Mouse (Mus musculus) MEL-GATA-1-ER (cell line): ENCODE data around the gene Sgta.
A peak's percentile ranks its signal among the peaks of the same experiment; 100 is the strongest.
"Not testable (repeated sequence)": the region's sequence is repeated elsewhere in the genome, so short reads cannot be mapped to it uniquely, and the experiment has no call there.

Experiments
- DNase-seq: peaks from one replicate; pipeline ENCODE4 v3.0.0-alpha.2; 2012; ENCODE audit warnings: low read depth; ENCODE audit errors: extremely low read depth

Gene Sgta

DNA sequence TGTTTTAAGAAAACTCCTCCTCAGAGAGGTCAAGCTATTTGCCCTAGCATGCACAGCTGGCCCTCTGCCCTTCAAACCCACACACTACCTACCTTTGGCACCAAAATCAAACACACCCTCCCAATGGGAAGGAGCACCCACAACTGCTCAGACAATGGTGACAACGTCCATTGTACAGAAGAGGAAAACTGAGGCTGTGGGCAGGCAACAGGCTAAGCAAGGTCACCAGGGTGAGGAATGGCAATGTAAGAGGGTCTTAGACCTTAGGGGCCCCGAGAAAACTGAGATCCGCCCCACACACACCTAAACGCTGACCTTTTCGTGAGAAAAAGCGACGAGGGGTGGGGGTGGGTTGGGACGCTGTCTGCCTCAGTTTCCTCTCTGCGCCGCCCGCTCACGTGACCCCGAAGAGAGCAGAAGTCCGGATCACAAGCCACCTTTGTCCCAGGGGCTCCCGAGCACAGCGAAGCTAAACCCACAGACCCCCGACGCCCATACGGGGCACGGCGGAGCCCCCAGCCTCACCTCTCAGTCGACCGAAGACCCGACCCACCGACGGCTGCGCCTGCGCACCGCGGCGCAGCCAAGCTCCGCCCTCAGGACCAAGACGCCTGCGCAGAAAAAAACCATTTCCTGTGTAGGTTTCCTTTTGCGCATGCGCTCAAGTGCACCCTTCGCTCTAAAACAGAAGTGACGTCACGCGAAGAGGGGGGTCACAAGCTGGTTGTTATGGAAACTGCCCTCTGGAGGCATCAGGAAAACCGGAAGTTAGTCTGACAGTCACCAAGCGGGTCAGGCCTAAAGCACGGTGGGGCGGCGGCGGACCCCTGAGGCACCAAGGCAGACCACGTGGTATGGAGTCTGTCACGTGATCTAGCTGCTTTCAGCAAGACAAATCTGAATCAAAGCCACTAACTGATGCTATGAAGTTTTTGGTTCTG, at the start of gene Sgta:
Gene Sgta, minus strand, starts transcription at position 579 of the 941 bp plus-strand sequence.
- peak; percentile 95 for DNase-seq

- DNase-seq: peak; percentile 76
Measured at GRCm38 (mm10) chr10:81106113-81106721, 46.2 kb upstream of the Sgta start.

DNA sequence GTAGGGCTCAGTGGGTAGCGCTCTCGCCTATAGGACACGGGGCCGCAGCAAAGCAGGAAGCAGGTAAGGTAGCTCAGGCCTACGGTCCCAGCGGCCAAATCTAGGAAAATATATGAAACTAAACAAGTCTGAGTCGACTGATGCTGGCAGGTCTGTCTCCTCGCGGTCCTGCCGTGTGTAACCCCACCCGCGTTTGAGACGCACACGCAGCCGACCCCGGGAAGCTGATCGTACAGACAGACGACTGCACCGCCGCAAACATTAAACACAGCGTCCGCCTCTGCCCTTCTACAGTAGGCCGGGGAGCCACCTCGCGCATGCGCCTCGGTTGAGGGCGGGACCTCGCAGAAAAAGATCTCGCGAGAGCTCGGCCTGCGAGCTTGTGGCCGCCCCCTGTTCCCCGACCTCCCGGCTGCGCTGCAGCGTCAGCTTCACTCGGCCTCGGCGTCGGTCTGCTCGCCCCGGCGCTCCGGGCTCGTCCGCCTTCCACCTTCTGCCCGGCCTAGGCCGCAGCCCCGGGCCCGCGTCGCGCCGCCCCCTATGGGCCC, 45.7 kb upstream of the Sgta start, which contains the start of gene Map2k2:
Gene Map2k2, plus strand, starts transcription at position 351 of the 548 bp plus-strand sequence.
- peak; percentile 79 for DNase-seq

DNA sequence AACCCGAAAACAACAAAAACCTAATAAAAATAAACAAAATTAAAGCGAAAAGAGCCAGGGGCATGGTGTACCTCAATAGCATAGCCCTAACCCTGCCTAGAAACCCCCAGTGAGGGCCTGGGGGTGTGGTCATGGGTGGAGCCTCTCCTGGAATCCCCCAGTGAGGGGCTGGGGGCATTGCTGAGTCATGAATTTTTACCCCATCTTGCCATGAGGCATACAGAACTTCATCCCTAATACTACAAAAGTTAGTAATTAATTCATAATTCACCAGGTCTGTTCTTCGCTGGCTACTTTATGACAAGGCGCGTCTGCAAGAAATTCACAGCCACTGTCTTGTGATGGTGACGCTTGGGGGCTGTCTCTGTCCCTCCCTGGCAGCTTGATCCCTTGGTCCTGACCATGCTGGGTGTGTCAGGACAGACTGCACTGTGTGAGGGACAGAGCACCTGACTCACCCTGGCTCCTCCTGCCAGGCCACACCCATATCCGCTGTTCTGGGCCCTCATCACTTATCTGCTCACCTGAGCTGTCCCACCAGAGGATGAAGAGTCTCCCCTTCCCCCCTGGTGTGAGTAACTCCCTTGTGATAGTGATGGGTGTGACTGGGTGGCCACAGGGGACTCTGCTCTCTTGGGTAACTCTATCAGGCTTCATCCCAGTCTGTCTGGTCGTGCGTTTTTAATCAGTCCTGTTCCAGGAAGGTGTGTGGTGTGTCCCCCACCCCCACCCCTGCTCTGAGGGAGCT, 35.1 kb upstream of the Sgta start:
- no peak for DNase-seq

GRCm38 (mm10) chr10:81092465-81093250, 32.7 kb upstream of the Sgta start:
- DNase-seq: no peak

DNA sequence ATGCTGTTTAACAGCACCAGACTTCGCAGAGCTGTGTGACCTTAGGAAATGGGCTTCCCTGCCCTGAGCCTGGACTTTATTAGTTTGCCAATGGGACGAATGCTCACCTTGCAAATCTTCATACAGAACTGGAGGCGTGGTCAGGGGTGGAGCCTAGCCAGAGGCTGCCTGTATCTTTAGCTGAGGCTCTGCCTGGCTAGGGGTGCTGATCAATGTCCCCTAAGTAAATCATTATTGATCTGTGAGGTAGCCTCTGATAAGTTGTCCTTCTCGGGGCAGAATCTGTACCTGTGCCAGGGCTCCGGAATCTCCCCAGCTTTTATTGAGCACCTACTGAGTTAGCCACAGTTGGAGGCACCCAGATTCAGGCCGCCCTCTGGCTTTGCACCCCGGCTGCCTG, 30.6 kb upstream of the Sgta start:
- DNase-seq: no peak

GRCm38 (mm10) chr10:81089216-81089615, 29.2 kb upstream of the Sgta start:
- DNase-seq: no peak

DNA sequence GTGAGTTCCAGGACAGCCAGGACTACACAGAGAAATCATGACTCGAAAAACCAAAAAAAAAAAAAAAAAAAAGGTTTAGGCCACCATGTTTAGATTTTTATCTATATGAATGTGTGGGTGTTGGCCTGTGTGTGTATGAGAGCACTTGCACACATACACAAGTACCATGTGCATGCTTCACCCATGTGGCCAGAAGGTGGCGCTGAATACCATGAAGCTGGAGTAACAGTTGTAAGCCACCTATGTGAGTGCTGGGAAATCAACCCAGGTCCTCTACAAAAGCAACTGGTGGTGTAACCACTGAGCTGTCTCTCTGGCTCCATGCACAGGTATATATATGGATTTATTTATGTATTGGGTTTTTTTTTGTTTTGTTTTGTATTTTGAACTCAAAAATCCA, 27.0 kb upstream of the Sgta start:
- peak; percentile 41 for DNase-seq

GRCm38 (mm10) chr10:81082168-81082960, 22.4 kb upstream of the Sgta start:
- DNase-seq: peak; percentile 28

GRCm38 (mm10) chr10:81080008-81080655, 20.2 kb upstream of the Sgta start:
- DNase-seq: no peak

- DNase-seq: no peak
Measured at GRCm38 (mm10) chr10:81077916-81078315, 17.9 kb upstream of the Sgta start.

DNA sequence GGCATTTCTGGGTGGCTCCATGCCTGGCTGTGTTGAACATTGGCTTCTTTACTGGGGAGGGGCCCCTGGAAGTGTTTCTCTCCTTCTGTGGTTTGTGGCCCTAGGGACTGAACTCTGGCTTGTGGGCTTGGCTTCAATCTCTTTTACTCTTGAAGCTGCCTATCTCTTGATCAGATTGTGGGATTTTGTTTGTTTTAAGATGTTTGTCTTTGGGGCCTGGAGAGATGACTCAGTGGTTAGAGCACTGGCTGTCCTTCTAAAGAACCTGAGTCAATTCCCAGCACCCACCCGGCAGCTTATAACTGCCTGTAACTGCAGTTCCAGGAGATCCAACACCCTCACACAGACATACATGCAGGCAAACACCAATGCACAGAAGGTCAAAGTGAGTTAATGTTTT, 16.4 kb upstream of the Sgta start:
- DNase-seq: no peak

DNA sequence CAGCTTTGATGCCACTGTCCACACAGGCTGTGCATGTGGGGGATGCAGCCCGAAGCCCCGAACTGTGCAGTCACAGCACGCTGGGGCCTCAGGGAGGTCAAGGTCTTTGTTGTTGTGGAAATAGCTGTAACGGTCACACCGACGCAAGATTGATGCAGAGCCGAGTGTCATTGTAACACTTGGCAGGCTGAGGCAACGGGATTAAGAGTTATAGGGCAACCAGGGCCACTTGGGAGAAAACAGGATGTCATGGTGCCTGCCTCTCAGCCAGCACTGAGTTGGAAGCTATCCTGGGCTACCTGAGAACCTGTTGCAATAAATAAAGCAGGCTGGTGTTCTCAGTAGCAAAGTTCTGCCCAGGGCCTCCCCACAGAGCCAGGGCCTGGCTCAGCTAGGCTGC, 15.8 kb upstream of the Sgta start:
- DNase-seq: no peak

GRCm38 (mm10) chr10:81073464-81073863, 13.5 kb upstream of the Sgta start:
- no peak for DNase-seq

DNA sequence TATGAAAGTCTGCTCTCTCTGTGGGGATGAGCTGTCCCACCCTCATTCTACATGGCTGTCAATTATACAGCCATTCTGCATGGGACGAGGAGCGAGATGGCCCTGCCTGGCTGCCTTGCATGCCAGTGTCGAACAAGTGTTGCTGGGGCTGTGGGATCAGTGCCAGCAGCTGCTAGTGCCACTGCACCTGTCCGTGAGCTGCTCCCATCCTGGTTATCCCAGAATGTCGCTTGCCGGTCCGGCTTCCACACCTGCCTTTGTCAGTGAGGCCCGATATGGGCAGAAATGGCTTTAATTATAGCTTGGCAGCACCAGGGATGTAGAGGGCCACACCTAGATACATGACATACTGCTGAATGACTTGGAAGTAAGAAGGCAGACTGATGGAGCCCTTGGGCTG, 12.3 kb upstream of the Sgta start:
- no peak for DNase-seq

DNA sequence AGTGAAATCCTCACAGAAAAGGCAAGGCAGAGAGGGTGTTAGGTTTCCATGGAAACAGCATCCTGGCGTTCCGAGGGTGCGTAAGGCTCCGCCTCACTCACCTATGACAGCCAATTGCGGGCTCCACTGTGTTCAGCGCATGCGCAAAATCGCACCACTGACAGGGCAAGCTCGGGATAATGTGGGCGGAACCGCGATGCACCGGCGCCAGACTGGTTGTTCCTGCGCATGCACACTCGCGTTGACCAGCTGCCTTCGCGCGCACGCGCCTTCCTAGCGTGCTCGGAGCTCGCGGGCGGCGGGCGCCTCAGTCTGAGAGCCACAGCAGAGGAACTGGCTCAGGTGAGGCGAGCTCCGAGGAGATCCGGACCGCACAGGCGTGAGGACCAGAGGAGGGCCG, 9.9 kb upstream of the Sgta start, which contains the start of gene Thop1:
Gene Thop1, plus strand, starts transcription at position 200 of the 400 bp plus-strand sequence.
- DNase-seq: peak; percentile 97

GRCm38 (mm10) chr10:81068706-81069105, 8.7 kb upstream of the Sgta start:
- no peak for DNase-seq

GRCm38 (mm10) chr10:81064519-81064918, 4.5 kb upstream of the Sgta start:
- DNase-seq: not testable (repeated sequence)

- no peak for DNase-seq
Measured at GRCm38 (mm10) chr10:81062710-81063109, 2.7 kb upstream of the Sgta start.
